Mouse (Mus musculus) ES-E14 (cell line): ENCODE data around the gene Gm10778.

Experiments used
- HCFC1 ChIP-seq: IDR thresholded peaks from 2 replicates; pipeline ENCODE4 v1.6.1; 2012; ENCODE audit warnings: low read length, inconsistent platforms, borderline replicate concordance; ENCODE audit not compliant: insufficient read depth
- ZNF384 ChIP-seq: IDR thresholded peaks from 2 replicates; pipeline ENCODE4 v1.6.1; 2012; ENCODE audit warnings: low read depth, low read length, inconsistent platforms

GRCm38 (mm10) chr10:81623441-81623840, 25.4 kb upstream of the Gm10778 start:
- TF ChIP-seq ZNF384: no peak
- no peak for TF ChIP-seq HCFC1
